Mouse (Mus musculus) right cerebral cortex, postnatal 36 days (tissue): ENCODE measurements around the gene Sytl2.

Experiments used
- DNase-seq, 2 experiments: peaks; one replicate each; pipeline ENCODE4 v3.0.0; 2022; ENCODE audit warnings: low spot score in 2 of 2, mixed read lengths in 1 of 2

Sytl2 gene

GRCm38 (mm10) chr7:90301942-90302646, at the start of gene Sytl2:
Sytl2 (plus strand) TSS chr7:90302252.
- peak in 1 of 2 experiments; percentile 8 for DNase-seq

DNA sequence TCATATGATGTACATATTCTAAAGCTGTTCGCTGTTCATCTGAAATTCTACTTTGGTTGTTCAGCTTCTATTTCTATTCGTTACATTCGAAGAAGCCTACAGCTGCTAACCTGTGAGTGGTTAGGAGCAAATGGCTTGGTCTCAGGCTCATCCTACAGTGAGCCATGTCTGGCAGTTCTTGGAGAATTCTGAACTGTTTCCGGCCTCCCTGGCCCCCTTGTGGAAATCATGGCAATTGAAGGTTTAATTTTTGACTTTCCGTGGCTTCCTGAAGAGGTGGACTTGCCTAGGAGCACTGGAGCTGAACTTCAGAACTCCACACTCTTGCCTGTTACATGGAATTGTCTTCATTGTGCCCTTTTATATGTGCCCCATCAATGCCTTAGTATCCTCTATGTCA, 49.1 kb upstream of the Sytl2 start:
- no peak for DNase-seq

DNA sequence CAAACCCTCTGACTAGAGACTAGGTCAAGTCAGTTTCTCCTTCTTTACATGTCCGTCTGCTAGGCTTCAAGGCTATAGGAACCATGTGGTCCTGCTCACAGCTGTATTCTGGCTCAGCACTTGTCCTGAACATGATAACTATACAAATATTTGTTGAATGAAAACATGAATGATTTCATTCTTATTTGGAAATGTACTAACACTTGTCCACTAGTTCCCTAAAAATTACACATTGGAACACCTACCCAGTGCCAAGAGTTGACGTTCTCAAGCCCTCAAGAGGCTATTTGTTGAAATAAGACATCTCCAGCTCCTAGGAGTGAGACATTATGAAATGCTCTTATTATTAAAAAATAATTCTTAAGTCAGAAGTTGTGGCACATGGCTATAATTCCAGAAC, 43.4 kb upstream of the Sytl2 start:
- no peak for DNase-seq

GRCm38 (mm10) chr7:90259899-90260298, 42.2 kb upstream of the Sytl2 start:
- DNase-seq = no peak

DNA sequence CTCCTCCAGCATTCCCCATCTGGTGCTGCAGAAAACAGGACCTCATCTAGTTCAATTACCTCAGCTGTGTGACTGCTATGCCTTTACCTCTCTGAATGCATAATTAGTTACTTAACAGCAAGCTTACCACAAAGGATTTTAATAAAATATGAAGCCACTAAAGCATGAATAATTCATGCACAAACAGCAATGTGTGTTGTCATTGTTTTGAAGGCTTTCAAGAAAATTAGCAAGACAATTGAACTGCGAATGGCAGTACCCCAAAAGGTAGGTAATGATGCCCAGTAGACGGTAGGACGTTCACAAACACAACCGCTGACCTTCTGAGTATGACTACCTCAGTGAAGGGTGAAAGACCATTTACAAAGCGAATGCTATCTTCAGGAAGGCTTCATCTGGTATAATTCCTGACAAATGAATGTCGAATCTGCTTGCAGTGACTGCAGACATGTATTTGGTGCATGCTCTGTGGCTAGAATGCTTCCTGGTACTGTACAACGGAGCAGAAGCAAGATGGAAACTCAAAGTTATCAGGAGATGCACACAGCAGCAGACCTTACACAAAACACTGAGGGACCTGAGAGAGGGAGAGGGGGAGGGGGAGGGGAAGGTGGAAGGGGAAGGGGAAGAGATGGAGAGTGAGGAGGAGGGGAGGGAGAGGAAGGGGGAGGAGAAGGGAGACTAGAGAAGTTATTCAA, 40.0 kb upstream of the Sytl2 start:
- no peak for DNase-seq

- peak; percentile 62 to 70 for DNase-seq
Measured at GRCm38 (mm10) chr7:90265289-90265970, 36.6 kb upstream of the Sytl2 start, which contains the start of gene Ccdc83. Ccdc83 (minus strand) TSS chr7:90265777.

GRCm38 (mm10) chr7:90270141-90270540, 31.9 kb upstream of the Sytl2 start:
- no peak for DNase-seq

DNA sequence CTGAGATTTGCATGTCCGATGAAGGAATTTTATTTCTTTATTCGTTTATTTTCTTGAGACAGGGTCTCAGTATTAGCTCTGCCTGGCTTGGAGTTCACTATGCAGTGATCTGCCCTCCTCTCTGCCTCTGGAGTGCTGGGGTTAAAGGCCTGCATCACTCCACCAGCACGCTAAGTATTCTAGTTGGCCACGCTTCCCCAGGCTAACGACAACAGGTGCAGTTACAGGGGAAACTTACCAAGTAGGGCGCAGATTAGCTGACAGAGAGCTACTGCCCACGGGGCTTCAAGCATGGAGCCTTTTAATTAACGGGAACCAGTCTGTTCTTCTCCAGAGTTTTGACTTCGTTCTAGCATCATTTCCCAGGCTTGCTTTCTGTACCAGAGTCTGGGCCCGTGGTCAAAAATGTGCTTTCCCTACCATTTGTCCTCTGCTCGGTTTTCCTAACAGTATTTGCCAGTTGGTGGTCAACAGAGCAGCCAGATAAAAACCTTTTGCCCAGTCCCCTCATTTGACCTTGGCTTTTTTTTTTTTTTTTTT, 27.4 kb upstream of the Sytl2 start:
- DNase-seq = no peak

DNA sequence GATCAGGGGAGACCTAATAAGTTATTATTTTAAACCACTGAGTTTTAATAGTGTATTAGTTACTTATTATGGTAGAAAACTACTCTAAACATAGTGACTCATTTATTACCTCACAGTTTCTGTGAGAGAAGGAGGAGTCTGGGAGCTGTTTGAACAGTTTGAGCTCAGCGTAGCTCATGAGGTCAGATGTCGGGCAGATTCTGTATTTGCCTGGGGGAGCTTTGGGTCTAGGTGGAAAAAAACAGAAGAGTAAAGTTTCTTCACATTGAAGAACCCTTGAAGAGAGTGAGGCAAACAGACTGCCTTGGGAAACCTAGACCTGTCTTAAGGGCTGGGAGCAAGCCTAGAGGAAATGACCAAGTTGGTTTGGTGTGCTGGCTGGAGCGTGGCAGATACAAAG, 24.8 kb upstream of the Sytl2 start:
- DNase-seq = no peak

GRCm38 (mm10) chr7:90277769-90278168, 24.3 kb upstream of the Sytl2 start:
- DNase-seq = no peak

- DNase-seq = no peak
Measured at GRCm38 (mm10) chr7:90279136-90279535, 22.9 kb upstream of the Sytl2 start.

- no peak for DNase-seq
Measured at GRCm38 (mm10) chr7:90280274-90280875, 21.7 kb upstream of the Sytl2 start.

GRCm38 (mm10) chr7:90280878-90281277, 21.2 kb upstream of the Sytl2 start:
- DNase-seq = no peak

- DNase-seq = no peak
Measured at GRCm38 (mm10) chr7:90281759-90282546, 20.1 kb upstream of the Sytl2 start.

DNA sequence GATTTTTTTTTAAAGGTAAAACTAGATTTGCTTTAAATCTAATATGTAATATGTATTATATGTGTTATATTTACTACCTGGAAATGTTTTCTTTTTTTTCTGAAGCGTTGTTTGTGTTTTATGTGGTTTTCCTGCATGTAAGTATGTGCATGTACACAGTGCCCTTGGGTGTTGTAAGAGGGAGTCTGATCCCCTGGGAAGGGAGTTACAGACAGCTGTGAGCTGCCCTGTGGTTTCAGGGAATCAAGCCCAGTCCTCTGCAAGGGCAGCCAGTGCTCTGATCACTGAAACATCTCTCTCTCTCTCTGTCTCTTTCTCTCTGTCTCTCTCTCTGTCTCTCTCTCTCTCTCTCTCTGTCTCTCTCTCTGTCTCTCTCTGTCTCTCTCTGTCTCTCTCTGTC, 19.3 kb upstream of the Sytl2 start:
- no peak for DNase-seq

GRCm38 (mm10) chr7:90284793-90285192, 17.3 kb upstream of the Sytl2 start:
- DNase-seq = no peak

DNA sequence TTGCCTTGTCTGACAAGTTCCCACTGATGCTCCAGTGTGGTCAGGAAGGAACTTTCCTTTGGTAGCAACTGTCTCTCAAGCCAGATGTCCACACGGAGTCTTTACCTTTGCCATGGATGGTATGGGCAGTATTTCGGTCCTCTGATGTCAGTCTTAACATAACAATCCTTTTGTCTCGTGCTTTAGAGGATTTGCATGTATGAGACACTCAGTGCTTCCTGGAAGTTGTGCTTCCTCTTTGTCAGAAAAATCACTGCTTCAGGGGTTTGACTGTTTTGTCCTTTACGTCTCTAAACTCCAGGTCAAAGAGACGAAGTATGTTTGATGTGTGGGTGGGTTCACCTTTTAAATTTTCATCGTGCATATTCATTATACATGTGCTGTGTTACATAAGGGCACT, 10.2 kb upstream of the Sytl2 start:
- no peak for DNase-seq

DNA sequence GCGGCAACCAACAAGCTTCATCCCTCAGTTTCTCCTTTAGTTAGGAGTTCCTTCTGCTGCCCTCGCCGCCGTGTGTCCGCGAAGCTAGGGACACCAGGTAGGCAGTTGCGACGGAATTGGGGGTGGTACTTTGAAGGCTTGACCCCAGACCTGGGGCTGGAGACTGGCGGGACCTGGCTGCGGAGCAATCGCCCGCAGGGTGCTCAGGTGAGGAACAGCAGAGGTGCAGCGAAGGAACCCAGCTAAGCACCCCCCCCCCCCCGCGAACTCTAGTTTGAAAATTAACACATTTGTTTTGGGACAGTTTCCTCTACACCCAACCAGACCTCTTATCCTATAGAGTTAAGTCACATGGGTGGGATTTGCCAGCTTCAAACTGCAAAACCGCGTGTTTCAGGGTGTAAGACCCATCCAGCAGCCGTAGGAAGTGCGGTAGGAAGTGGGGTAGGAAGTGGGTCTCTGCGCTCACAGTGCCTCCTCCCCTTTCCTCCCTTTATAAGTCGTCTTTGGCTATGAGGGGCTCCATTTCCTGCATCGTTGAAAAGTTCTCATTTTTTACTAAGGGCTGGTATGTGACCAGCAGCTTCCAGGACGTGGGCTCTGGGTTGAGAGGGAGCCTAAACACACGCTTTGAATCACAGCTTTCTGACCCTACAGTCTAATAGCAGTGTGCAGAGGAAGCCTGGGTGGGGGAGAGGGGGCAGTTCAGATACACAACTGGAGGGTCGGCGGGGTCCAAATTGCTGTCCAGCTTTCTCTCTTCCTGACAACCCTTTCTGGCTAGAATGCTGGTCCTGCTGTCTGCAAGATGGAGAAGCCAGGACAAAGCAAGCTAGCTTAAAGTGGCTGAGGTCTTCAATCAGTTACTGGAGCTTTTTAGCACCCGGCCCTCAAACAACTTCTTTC, 848 bp downstream of the Sytl2 start:
- no peak for DNase-seq

GRCm38 (mm10) chr7:90306079-90306478, 4.0 kb downstream of the Sytl2 start:
- DNase-seq = no peak

GRCm38 (mm10) chr7:90306968-90307367, 4.9 kb downstream of the Sytl2 start:
- no peak for DNase-seq
